In the genomic region with DNA sequence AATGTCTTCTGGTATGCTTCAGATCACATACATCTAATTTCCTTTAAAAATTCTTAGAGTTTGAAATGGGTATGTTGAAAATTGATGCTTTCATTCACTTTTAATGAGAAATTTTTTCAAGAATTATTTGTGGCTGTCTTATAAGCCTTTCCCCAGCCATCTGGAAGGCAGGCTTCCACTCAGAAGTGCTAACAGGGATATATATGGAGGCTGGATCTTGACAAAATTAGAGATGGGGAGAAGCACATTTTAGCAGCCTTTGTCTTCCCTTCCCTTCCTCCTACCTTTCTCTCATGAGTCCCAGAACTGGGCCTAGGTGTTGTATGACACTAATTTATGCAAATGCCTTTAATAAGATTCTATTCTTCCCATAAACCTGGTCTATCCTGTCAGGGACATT, we compare ENCODE assay signal across 18 mouse cellular contexts.
DNase-seq lines count a peak whose midpoint lies in the region.
"Had no signal": no experiment of that assay in that cellular context is flagged by ENCODE, and none has a peak within 500 bp of the region (broad histone marks: within the 10 kb centered on the region; RNA-seq: fewer than 3 reads in every experiment).

No protein-coding gene starts in this region.

- DNase-seq in frontal cortex, adult 2 months (ENCODE audit: extremely low spot score in 1 of 2, low spot score in 1 of 2), result peak; percentile 13 to 55
- no peak for DNase-seq in frontal cortex, postnatal 14 days (ENCODE audit: low spot score in 2 of 2)
- peak; percentile 22 for DNase-seq in right cerebral cortex, adult 18-20 months
- no peak for DNase-seq in right cerebral cortex, postnatal 25 days
- DNase-seq in brain, adult 2 months (ENCODE audit: low read depth, low spot score), result peak; percentile 71
- no peak for DNase-seq in lung, adult 18-20 months
- DNase-seq: adrenal gland, postnatal 10 days; adrenal gland, postnatal 36 days; B cell, adult 2 months; cerebellum, adult 11 months; cerebellum, adult 2 months; cerebellum, adult 9-11 months; cerebellum, postnatal 25 days; forebrain, postnatal 0 days; gastrocnemius, postnatal 25 days; heart, adult 18-20 months; heart, postnatal 10 days; heart, postnatal 36 days had no signal

Comparison
In these comparisons a context has a peak if more than half of its experiments do, and no peak if none do; other contexts are left out.
1. DNase-seq: peak in frontal cortex, adult 2 months (2 of 2), right cerebral cortex, adult 18-20 months (single experiment) and brain, adult 2 months (single experiment); none in frontal cortex, postnatal 14 days (0 of 2), right cerebral cortex, postnatal 25 days (single experiment) and lung, adult 18-20 months (0 of 2).